Mouse (Mus musculus): ENCODE measurements around the gene Plxna1. TPM values are rescaled to one million over a fixed set of nuclear protein-coding genes. Genes with fewer than 3 reads are reported as not detected.

The Plxna1 gene
- polyA plus RNA-seq, 2 experiments: 1.7 to 2.6 TPM

GRCm38 (mm10) chr6:89308213-89308973 lies 54.0 kb downstream of the Plxna1 start:
- Histone ChIP-seq H3K9me3 (ENCODE audit: control insufficient read depth, low read length) (no peaks in the 10 kb centered on the region), H3K27ac (no peak overlapping the region), H3K9ac (replicated peaks) (no peak overlapping the region), H3K4me2 (ENCODE audit: low read depth) (no peak overlapping the region), H3K36me3 (replicated peaks; ENCODE audit: control insufficient read depth, insufficient read depth, low read depth) (no peaks in the 10 kb centered on the region), H3K4me1 (replicated peaks; ENCODE audit: control insufficient read depth in 2 of 2, insufficient read depth in 2 of 2, low read length in 1 of 2) (no peaks in the 10 kb centered on the region), H3K4me3 (ENCODE audit: insufficient read depth in 1 of 2, low read depth in 2 of 2, low read length in 2 of 2) (no peak overlapping the region), H3K27me3 (ENCODE audit: control insufficient read depth, insufficient read depth, low read length) (no peaks in the 10 kb centered on the region)
- 52% methylated on average over 6 of the region's 6 CpGs for WGBS (ENCODE audit: insufficient replicate concordance)
- ATAC-seq (ENCODE audit: insufficient read depth): no peak
- TF ChIP-seq EP300 (IDR thresholded peaks at IDR 0.05; ENCODE audit: low read depth) (no peak), CTCF (IDR thresholded peaks at IDR 0.05; ENCODE audit: low read depth) (no peak)
- DNase-seq (ENCODE audit: low read depth in 3 of 3, low spot score in 3 of 3): no peak

GRCm38 (mm10) chr6:89304375-89305058 lies 57.9 kb downstream of the Plxna1 start:
- TF ChIP-seq EP300 (IDR thresholded peaks at IDR 0.05; ENCODE audit: low read depth) (no peak), CTCF (IDR thresholded peaks at IDR 0.05; ENCODE audit: low read depth) (no peak)
- no peaks in the 10 kb centered on the region for H3K9me3 ChIP-seq (ENCODE audit: control insufficient read depth, low read length)
- ATAC-seq (ENCODE audit: insufficient read depth): no peak
- WGBS (ENCODE audit: insufficient replicate concordance): 59% methylated on average over 3 of the region's 3 CpGs
- no peak overlapping the region for H3K4me3 ChIP-seq (ENCODE audit: insufficient read depth in 1 of 2, low read depth in 2 of 2, low read length in 2 of 2)
- no peaks in the 10 kb centered on the region for H3K27me3 ChIP-seq (ENCODE audit: control insufficient read depth, insufficient read depth, low read length)
- H3K27ac ChIP-seq: no peak overlapping the region
- no peaks in the 10 kb centered on the region for H3K4me1 ChIP-seq (replicated peaks; ENCODE audit: control insufficient read depth in 2 of 2, insufficient read depth in 2 of 2, low read length in 1 of 2)
- DNase-seq (ENCODE audit: low read depth in 3 of 3, low spot score in 3 of 3): no peak
- no peak overlapping the region for H3K9ac ChIP-seq (replicated peaks)
- H3K4me2 ChIP-seq (ENCODE audit: low read depth): no peak overlapping the region
- H3K36me3 ChIP-seq (replicated peaks; ENCODE audit: control insufficient read depth, insufficient read depth, low read depth): no peaks in the 10 kb centered on the region

- Histone ChIP-seq H3K4me3 (ENCODE audit: insufficient read depth in 1 of 2, low read depth in 2 of 2, low read length in 2 of 2) (no peak overlapping the region), H3K27me3 (ENCODE audit: control insufficient read depth, insufficient read depth, low read length) (no peaks in the 10 kb centered on the region), H3K36me3 (replicated peaks; ENCODE audit: control insufficient read depth, insufficient read depth, low read depth) (no peaks in the 10 kb centered on the region), H3K9ac (replicated peaks) (no peak overlapping the region), H3K4me2 (ENCODE audit: low read depth) (no peak overlapping the region), H3K27ac (no peak overlapping the region), H3K4me1 (replicated peaks; ENCODE audit: control insufficient read depth in 2 of 2, insufficient read depth in 2 of 2, low read length in 1 of 2) (no peaks in the 10 kb centered on the region), H3K9me3 (ENCODE audit: control insufficient read depth, low read length) (no peaks in the 10 kb centered on the region)
- 29% methylated on average over 9 of the region's 9 CpGs for WGBS (ENCODE audit: insufficient replicate concordance)
- no peak for ATAC-seq (ENCODE audit: insufficient read depth)
- no peak for DNase-seq (ENCODE audit: low read depth in 3 of 3, low spot score in 3 of 3)
- TF ChIP-seq CTCF (IDR thresholded peaks at IDR 0.05; ENCODE audit: low read depth): no peak
- no peak for TF ChIP-seq EP300 (IDR thresholded peaks at IDR 0.05; ENCODE audit: low read depth)
These were observed 62.6 kb downstream of the Plxna1 start for GRCm38 (mm10) chr6:89299818-89300217.

- Histone ChIP-seq H3K27me3 (ENCODE audit: control insufficient read depth, insufficient read depth, low read length) (no peaks in the 10 kb centered on the region), H3K4me3 (ENCODE audit: insufficient read depth in 1 of 2, low read depth in 2 of 2, low read length in 2 of 2) (no peak overlapping the region), H3K36me3 (replicated peaks; ENCODE audit: control insufficient read depth, insufficient read depth, low read depth) (no peaks in the 10 kb centered on the region), H3K27ac (no peak overlapping the region), H3K9me3 (ENCODE audit: control insufficient read depth, low read length) (no peaks in the 10 kb centered on the region), H3K9ac (replicated peaks) (no peak overlapping the region), H3K4me2 (ENCODE audit: low read depth) (no peak overlapping the region), H3K4me1 (replicated peaks; ENCODE audit: control insufficient read depth in 2 of 2, insufficient read depth in 2 of 2, low read length in 1 of 2) (no peaks in the 10 kb centered on the region)
- ATAC-seq (ENCODE audit: insufficient read depth) (no peak), DNase-seq (ENCODE audit: low read depth in 3 of 3, low spot score in 3 of 3) (no peak)
- 48% methylated on average over 15 of the region's 15 CpGs for WGBS (ENCODE audit: insufficient replicate concordance)
- TF ChIP-seq EP300 (IDR thresholded peaks at IDR 0.05; ENCODE audit: low read depth): no peak
- TF ChIP-seq CTCF (IDR thresholded peaks at IDR 0.05; ENCODE audit: low read depth): no peak
These were observed 65.3 kb downstream of the Plxna1 start for GRCm38 (mm10) chr6:89296909-89297695.
